Mouse (Mus musculus): ENCODE measurements around the gene Mtg2. TPM values are rescaled to one million over a fixed set of nuclear protein-coding genes. Genes with fewer than 3 reads are reported as not detected.

The Mtg2 gene
- total RNA-seq, 2 experiments from 2014 or later, result 27.3 to 31.7 TPM

GRCm38 (mm10) chr2:180104659-180105377 is 34.4 kb downstream of the Mtg2 start:
- DNase-seq, result no peak

DNA sequence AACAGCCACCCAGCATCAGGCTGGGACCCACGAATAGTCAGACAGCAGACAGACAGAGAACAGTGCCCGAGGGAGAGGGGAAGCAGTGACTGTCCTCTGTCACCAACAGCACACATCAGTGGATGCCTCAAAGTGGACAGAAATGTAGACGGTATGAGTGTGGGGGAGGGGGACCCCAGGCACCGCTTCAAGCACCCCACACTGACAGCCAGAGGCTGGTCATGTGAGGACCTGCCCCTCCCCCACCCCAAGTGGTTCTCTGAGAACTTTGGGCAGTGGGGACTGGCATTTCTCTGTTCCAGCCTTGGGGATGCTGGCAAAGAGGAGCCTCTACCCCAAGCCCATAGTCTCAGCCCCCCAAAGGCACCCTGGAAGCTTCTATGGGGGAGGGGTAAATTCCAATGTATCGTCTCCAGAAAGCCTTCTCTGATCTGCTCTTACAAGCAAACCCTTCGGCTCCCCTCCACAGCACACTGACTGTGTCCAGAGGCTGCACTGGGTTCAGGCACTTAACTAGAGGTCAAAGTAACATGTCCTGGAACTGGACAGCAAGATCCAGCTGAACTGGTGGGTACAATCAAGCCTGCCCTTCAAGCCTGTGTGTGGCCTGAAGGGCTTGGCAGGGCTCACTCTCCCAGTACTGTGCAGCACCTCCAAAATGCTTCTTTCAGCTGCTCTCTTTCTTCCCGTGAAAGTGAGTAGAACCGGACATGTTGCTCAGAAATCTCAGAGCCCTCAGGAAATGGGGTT is 35.2 kb downstream of the Mtg2 start:
- DNase-seq, result no peak

DNA sequence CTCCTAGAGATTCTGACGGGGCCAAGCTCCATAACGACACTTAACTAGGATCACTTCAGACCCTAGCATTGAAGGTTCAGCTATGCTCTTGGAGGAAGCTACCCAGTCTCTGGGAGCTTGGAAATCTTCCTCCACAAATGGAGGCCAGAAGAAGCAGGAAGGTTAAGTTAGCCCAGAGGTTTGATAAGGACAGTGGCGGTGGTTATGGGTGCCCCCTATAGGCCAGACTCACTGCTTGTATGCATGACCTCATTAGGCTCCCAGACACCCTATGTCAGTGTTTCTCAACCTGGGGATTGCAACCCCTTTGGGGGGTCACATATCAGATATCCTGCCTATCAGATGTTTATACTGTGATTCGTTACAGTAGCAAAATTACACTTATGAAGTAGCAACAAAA is 36.7 kb downstream of the Mtg2 start:
- DNase-seq, result no peak

- DNase-seq, result no peak
These were observed 37.9 kb downstream of the Mtg2 start for GRCm38 (mm10) chr2:180108285-180108684.

DNA sequence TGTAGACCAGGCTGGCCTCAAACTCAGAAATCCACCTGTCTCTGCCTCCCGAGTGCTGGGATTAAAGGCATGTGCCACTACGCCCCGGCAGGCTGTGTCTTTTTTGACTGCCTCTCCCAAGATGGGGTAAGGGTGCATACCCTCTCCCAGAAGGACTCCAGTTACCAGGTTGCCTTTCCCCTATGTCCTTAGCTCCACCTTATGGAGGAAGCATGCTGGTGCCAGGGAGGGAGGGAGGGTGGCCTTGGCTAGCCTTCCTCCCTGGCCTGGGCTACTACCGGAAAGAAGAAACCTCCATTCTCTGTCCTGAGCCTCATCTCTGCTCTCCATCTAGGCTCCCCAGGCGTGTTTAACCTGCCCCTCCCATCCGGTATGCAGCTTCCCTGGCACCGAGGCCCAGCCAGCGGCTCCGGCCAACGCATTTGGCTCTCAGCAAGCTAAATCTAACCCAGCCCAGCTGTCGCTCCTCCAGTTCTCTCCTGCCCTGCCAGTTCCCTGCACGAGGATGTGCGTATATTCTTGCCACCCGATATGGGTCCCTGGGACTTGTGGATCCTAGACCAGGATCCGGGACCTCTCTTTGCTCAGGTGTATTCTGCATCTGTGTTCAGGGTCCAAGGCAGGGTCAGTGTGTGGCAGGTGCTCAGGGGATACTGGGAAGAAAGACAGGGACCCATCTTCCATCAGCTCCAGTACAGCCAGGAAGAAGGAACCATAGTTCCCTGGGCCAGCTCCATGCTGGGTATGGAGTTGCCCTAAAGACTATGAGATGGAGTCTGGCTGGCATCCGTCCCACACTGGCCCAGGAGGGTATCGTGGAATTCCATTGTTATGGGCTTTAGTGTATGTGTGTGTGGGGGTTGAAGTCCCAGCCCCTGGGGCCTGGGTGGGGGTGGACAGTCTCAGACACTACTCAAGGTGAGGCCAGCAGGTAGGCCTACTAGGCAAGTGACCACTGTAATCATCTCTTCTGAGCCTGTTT is 43.8 kb downstream of the Mtg2 start:
- peak; percentile 77 to 87 for DNase-seq

DNA sequence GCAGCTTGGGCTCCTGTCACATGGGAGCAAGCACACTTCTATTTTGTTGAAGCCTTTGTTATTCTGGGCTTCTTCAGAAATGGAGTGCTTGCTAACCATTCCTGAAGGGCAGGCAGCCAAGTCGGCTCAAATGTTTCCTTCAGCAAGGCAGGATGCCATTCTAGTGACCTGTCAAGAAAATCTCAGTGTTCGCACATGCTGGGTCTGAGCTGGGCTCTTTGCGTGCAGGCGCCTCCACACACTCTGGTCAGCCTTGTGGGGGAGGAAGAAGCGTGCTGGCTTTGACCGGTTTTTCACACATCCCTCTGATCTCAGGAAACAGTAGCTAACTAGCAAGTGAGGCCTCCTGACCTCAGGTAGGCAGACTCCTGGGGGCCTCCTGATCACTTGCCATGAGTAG is 44.9 kb downstream of the Mtg2 start:
- peak; percentile 53 to 64 for DNase-seq

DNA sequence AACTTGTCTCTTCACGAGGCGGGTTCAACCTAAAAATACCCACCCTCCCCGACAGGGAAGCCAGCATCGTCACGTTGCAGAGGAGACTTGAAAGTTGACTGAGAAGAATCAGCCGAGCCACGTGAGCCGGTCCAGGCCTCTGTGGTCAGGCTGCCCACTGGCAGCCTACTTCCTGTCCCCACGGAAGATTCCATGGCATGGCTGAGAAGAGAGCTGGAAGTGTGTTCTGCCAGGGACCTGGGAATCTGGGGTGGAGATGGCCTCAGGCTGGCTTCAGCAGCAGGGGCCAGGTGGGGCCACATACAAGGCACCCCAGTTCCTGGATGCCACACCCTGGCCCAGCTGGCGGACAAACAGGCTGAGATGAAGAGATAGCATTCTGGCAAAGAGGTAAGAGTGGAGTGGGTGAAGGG is 45.7 kb downstream of the Mtg2 start:
- peak; percentile 56 to 67 for DNase-seq

GRCm38 (mm10) chr2:180116741-180117484 is 46.5 kb downstream of the Mtg2 start:
- DNase-seq, result peak in 1 of 2 experiments; percentile 33

DNA sequence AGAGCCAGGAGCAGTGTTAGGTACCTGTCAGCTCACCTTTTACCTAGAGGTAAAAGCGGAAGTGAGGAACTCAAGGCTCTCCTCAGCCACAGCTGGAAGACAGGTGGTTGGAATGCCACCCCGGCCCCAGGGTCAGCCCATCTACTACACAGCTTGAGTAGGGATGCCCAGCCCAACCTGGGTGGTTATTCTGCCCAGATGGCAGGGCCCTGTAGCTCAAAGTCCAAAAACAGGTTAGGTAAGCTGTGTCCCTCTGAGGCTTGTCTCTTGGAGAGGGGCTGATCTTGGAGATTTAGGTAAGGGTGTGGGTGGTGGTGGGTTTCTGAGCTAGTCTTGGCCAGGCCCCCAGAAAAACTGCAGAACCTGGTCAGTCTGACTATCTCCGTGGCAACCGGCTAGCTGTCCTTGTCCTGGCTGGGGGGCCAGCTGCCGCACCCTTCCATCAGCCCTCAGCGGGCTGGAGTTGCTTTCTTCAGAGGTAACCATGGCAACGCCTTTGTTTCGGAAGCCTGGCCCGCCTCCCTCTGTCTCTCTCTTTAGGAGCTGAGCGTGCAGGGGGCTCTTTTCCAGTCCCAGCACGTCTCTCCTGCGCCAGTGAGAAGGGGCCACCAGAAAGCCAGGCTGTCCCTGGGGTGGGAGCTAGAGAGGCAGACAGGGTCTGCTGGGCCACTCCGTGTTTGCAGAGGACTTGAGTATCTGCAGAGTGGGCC is 47.3 kb downstream of the Mtg2 start:
- DNase-seq, result peak; percentile 35 to 47

- DNase-seq, result peak; percentile 100
These were observed 48.5 kb downstream of the Mtg2 start, which contains the start of gene Osbpl2 for GRCm38 (mm10) chr2:180118661-180119438. TSS of gene Osbpl2 (plus strand) at chr2:180119306.

DNA sequence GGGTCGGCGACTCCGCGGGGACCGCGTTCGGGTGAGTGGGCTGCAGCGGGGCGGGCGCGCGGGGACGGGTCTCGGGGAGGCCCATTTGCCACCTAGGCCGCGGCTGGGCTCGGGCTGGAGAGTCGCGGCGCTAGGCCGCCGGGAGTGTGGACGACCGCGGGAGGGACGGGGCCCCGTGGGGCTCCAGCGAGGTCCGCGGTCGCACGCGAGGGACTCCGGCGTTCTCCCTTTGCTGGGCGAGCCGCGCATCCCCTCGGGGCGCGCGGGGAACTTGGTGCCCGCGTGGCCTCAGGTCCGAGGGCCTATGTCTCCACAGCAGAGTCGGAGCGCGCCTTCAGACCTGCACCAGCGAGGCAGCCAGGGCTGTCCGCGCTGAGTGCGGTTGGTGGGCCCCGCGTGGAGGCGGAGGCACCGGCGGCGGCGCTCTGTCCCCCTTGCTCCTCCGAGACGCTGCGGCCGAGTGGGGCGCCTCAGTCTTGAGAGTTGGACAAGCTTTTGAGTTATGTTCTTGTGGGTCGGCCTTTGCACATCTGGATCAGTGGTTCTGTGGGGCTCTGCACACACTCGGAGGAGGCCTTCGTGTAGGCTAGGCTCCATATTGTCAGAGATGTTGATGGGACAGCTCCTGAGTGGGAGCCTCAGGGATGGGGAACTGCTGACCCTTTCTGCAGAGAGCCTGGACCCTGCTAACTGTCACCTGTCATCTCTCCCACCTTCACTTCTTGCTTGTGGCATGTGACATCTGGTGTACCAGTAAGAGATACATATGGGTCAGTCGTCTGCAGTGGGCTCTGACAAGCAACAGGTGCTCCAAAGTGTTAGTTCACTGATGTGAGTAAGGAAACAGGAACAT is 49.3 kb downstream of the Mtg2 start:
- DNase-seq, result peak in 1 of 2 experiments; percentile 48

GRCm38 (mm10) chr2:180120292-180120761 is 49.9 kb downstream of the Mtg2 start:
- no peak for DNase-seq

DNA sequence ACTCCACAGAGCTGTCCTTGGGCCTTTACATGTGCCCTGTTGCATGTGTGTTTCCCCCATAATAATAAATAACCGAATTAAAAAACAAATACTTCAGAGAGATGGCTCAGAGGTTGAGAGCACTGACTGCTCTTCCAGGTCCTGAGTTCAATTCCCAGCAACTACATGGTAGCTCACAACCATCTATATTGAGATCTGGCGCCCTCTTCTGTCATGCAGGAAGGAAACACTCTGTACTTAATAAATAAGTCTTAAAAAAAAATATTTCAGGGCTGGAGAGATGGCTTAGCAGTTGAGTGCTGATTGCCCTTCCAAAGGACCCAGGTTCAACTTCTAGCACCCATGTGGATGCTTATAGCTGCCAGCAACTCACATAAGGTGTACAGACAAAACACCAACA is 53.8 kb downstream of the Mtg2 start:
- DNase-seq, result no peak

DNA sequence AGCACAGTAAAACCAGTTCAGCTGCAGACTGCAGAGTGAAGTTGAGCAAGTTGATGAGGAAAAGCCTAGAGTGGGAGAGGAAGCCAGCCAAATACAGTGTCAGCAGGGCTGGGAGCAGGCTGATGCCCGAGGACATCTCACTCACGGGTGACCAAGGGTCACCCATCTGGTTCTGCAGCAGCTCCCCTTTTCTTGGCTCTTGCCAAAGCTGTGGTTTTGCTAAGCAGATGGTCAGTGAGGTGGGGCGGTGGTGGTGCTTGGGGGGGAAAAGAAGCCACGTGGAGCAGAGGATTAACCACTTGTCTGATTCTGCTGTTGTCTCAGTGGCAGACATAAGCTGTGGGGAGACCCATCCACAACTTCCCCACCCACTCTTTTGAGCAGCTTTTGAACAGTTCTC is 55.8 kb downstream of the Mtg2 start:
- DNase-seq, result peak; percentile 58 to 77

- DNase-seq, result no peak
These were observed 57.3 kb downstream of the Mtg2 start for GRCm38 (mm10) chr2:180127675-180128074.

DNA sequence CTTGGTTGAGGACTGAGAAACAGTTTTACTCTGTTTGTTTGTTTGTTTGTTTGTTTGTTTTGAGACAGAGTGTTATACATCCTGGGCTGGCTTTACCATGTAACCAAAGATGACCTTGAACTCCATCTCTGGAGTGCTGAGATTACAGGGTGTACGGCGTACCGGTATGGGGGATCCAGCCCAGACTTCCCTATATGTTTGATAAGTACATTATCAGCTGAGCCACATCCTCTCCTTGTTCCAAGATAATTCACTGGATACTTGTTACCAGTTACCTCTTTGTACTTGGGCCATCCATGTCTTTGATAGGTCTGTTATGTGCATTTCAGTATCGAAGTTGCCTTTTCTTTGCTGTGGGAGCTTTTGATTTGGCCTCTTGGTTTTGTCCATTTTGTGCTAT is 62.8 kb downstream of the Mtg2 start:
- no peak for DNase-seq

DNA sequence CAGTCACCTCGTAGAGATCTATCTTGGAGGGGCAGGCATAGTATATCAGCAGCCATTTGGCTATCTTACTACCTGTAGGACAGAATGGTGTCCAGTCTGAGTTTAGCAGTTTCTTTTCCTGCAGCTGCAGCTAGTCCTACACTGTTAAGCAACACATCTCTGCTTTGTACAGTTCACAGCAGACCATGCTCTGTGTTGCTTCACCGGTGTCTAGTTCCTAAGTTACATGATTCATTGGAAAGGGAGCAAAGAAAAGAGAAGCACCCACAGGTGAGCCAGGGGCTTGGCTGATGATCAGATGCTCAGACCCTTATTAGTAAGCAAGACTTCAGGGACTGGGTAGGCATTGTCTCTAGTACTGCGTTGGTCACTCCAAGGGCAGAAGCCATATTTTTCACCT is 63.5 kb downstream of the Mtg2 start:
- DNase-seq, result no peak

DNA sequence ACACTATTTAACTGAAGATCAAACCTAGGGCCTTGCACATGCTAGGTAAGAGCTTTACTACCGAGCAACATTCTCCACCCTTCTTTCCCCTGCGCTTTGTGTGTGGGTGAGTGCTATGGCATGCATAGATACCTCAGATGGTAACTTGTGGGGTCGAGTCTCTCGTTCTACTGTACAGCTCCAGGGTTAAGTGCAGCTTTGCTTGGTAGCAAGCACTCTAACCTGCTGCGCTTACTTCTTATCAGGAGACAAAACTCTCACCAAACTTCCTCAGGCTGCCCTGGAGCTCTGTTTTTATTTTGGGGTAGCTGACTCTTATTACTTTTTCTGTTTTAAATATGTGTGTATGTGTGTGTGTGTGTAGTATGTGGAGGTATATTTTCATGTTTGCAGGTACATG is 65.0 kb downstream of the Mtg2 start:
- DNase-seq, result no peak

All from heart, adult 18-20 months (tissue).